Mouse (Mus musculus): ENCODE data around the gene Cpe. TPM values are rescaled to one million over a fixed set of nuclear protein-coding genes. Genes with fewer than 3 reads are reported as not detected.

The Cpe gene
- total and polyA plus RNA-seq, 3 experiments = 0.13 TPM; not detected in 2

DNA sequence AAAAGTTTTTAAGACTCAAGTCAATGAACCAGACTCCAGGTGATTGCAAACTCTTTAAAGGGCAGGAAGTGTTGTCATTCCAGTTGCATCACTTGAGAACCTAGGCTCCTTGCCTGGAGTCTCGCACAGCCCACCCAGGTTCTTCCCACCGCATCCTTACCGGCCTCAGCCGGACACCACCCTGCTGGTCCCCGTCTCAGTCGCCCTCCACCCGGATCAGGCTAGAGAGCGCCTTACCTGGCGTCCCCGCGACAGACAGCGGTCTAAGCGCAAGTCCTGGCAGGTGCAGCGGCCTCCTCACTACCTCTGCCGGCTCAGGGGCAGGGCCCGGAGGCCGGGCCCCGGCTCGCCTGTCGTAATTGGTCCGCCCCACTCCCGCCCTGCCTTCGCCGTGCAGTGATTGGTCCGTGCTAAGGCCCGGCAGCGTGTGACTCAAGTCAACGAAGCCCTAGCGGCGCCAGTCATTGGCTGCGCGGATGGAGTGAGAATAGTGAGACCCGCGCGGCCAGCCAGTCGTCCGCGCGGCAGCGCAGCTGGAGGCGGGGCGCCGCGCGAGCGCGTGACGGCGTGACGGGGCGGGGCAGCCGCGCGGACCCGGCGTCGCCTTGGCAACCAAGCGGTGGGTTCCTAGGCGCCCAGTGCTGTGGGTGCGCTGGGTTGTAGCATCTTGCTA is 40.6 kb upstream of the Cpe start, which contains the start of gene Msmo1 (continued):
- TF ChIP-seq MEF2A (IDR thresholded peaks at IDR 0.05; ENCODE audit: borderline replicate concordance, low read depth, low read length) (0 out of 2 replicates have a peak, but pooled peaks have one; percentile 8), ZKSCAN1 (IDR thresholded peaks at IDR 0.05; ENCODE audit: borderline replicate concordance, low read depth, low read length) (no peak), CHD1 (IDR thresholded peaks at IDR 0.05; ENCODE audit: low read depth, low read length) (no peak), NRF1 (IDR thresholded peaks at IDR 0.05; ENCODE audit: low read depth, low read length) (peak; percentile 74), IRF4 (IDR thresholded peaks at IDR 0.05; ENCODE audit: low read depth, low read length) (0 out of 2 replicates have a peak, but pooled peaks have one; percentile 38), BHLHE40 (IDR thresholded peaks at IDR 0.05; ENCODE audit: low read depth, low read length) (peak; percentile 62; the same call in 1 of the 2 replicates), ETS1 (conservative IDR thresholded peaks at IDR 0.05; ENCODE audit: low read depth, low read length) (no peak), TCF12 (IDR thresholded peaks at IDR 0.05; ENCODE audit: low read depth, low read length) (peak; percentile 86)

DNA sequence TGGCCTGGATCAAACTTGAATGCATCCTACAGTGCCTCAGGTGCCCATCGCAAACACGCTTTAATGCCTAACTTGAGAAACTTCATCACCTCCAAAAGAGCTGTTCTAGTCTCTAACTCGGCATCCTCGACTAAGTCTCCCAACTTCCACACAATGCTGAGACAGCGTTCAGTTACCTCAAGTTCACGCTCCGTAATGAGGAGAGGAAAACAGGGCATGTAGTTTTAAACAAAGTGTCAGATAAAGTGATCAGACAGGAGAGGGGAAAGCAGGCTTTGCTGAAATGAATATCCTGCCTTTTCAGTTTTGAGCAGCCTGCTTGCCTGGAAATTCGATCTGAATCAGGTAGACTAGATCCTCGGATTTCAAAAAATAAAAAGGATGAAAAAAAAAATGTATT is 39.7 kb upstream of the Cpe start:
- no peak for TF ChIP-seq RCOR1 (conservative IDR thresholded peaks at IDR 0.05; ENCODE audit: low read depth, low read length)
- no peak for TF ChIP-seq JUND (conservative IDR thresholded peaks at IDR 0.05; ENCODE audit: low read depth, low read length)
- no peak for TF ChIP-seq TBP (conservative IDR thresholded peaks at IDR 0.05; ENCODE audit: low read depth, low read length)
- TF ChIP-seq HCFC1 (IDR thresholded peaks at IDR 0.05; ENCODE audit: low read depth, low read length) = no peak
- no peak for TF ChIP-seq E2F4 (IDR thresholded peaks at IDR 0.05; ENCODE audit: insufficient replicate concordance, low read depth, low read length)
- no peak for TF ChIP-seq KAT2A (IDR thresholded peaks at IDR 0.05; ENCODE audit: insufficient replicate concordance, low read length)
- no peak for TF ChIP-seq MEF2A (IDR thresholded peaks at IDR 0.05; ENCODE audit: borderline replicate concordance, low read depth, low read length)
- TF ChIP-seq ZNF384 (IDR thresholded peaks at IDR 0.05; ENCODE audit: low read depth, low read length) = no peak
- TF ChIP-seq CTCF (conservative IDR thresholded peaks at IDR 0.05 in 1 of 2, IDR thresholded peaks at IDR 0.05 in 1 of 2; ENCODE audit: low read depth in 2 of 2, low read length in 2 of 2) = no peak
- no peak for TF ChIP-seq BHLHE40 (IDR thresholded peaks at IDR 0.05; ENCODE audit: low read depth, low read length)
- no peak for TF ChIP-seq NELFE (IDR thresholded peaks at IDR 0.05; ENCODE audit: low read depth, low read length)
- no peak for TF ChIP-seq ZMIZ1 (IDR thresholded peaks at IDR 0.05; ENCODE audit: low read depth, low read length)
- no peak for TF ChIP-seq ELF1 (IDR thresholded peaks at IDR 0.05; ENCODE audit: low read depth, low read length)
- no peak overlapping the region for H3K27ac ChIP-seq (ENCODE audit: insufficient read depth, low read depth)
- H3K36me3 ChIP-seq (replicated peaks in 1 of 2; ENCODE audit: control insufficient read depth in 1 of 2, insufficient read depth in 1 of 2, low read length in 1 of 2) = peaks cover 8 to 28% of the 10 kb centered on the region in 2 experiments
- H3K27me3 ChIP-seq (replicated peaks) = no peaks in the 10 kb centered on the region
- H3K4me3 ChIP-seq (replicated peaks in 1 of 3; ENCODE audit: low read depth in 2 of 3, low read length in 2 of 3, poor library complexity in 1 of 3) = peak overlapping the region; percentile 65 to 90 (median 89)
- H3K4me2 ChIP-seq (ENCODE audit: insufficient read depth, low read depth, poor library complexity, severe bottlenecking) = peak overlapping the region; percentile 90
- H3K79me2 ChIP-seq (replicated peaks; ENCODE audit: control insufficient read depth, extremely low read depth, insufficient read depth, poor library complexity, severe bottlenecking) = peaks cover 29% of the 10 kb centered on the region
- dilution Hi-C loops (cut with MboI; ENCODE audit: extremely low pct_ligation_motif_present, extremely low pct_unique_long_range_greater_than_20kb, low sequenced_read_pairs) = no loop called here
- in situ Hi-C loops (cut with MboI; ENCODE audit: low pct_ligation_motif_present, low pct_unique_long_range_greater_than_20kb, low sequenced_read_pairs) = loop anchor here (10.0 to 25.0 kb wide), 2 partner anchors 102 to 205 kb away; partner anchors contain the start of gene Tmem192
- no peak for DNase-seq (ENCODE audit: extremely low read depth)
- peak overlapping the region; percentile 67 for H3K9ac ChIP-seq (ENCODE audit: insufficient read depth, low read depth)
- H3K9me3 ChIP-seq (replicated peaks; ENCODE audit: low read length) = no peaks in the 10 kb centered on the region
- peaks cover 4 to 31% of the 10 kb centered on the region in 2 experiments; a peak in 2 of 4 replicates for H3K4me1 ChIP-seq (ENCODE audit: control insufficient read depth in 1 of 2, insufficient read depth in 2 of 2)

Data from CH12.LX (cell line).